Comparison of ENCODE assay signal across 16 mouse cellular contexts in the genomic region with DNA sequence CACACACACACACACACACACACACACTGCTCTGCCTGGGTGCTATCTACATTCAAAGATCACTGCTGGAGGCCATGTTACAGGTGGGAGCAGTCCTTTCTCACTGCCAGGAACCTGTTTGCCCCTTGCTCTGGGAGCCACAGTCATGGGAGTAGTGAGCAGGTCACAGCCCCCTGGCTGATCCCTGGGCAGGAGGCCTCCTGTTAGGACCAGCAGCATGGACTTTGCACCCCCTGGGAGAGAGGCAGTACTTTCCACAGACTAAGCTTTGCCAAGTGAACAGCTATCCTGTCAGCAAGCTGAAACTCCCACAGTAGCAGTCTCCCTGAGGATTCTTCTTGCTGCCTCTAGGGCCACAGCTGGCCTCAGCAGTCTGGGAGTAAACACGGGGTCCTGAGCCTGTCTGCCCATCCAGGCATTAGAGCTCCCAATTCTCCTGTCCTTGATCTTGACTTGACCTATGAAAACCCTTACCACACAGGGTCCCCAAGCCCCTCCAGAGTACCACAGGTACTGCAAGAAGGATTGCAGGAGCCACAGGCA. TPM values are rescaled to one million over a fixed set of nuclear protein-coding genes. Genes with fewer than 3 reads are reported as not detected.
DNase-seq lines count a peak whose midpoint lies in the region; ATAC-seq lines count a peak whose summit lies in the region.
"Had no signal": no experiment of that assay in that cellular context is flagged by ENCODE, and none has a peak within 500 bp of the region (broad histone marks: within the 10 kb centered on the region; RNA-seq: fewer than 3 reads in every experiment).

No protein-coding gene starts in this region.

- H3K9me3 ChIP-seq in intestine, embryonic 14.5 days (ENCODE audit: control insufficient read depth, low read length): no peaks in the 10 kb centered on the region
- H3K9me3 ChIP-seq in liver, embryonic 15.5 days (replicated peaks): no peaks in the 10 kb centered on the region
- H3K9me3 ChIP-seq in forebrain, embryonic 16.5 days (ENCODE audit: control insufficient read depth, low read length): no peaks in the 10 kb centered on the region

- no peak overlapping the region for H3K4me2 ChIP-seq in intestine, embryonic 14.5 days (ENCODE audit: low read length)
- H3K4me2 ChIP-seq in liver, embryonic 15.5 days: no peak overlapping the region
- no peak overlapping the region for H3K4me2 ChIP-seq in forebrain, embryonic 16.5 days (ENCODE audit: low read length)

- no peak for DNase-seq in intestine, embryonic 14.5 days (ENCODE audit: low spot score)
- DNase-seq in kidney, postnatal 10 days: peak; percentile 81
- DNase-seq in layer of hippocampus, adult 8-10 months (ENCODE audit: low spot score in 2 of 2): no peak
- no peak for DNase-seq in cerebellum, adult 8-10 months
- DNase-seq: cerebellum, postnatal 36 days; lung, adult 18-20 months; right cerebral cortex, postnatal 14 days had no signal

- ATAC-seq in intestine, embryonic 14.5 days (replicated peaks; ENCODE audit: low FRiP score, low TSS enrichment, low read depth): peak; percentile 62
- peak; percentile 57; the same call in 1 of the 2 replicates for ATAC-seq in liver, embryonic 15.5 days (ENCODE audit: insufficient read depth)
- ATAC-seq in forebrain, embryonic 16.5 days: no peak
- ATAC-seq: inflammation-experienced regulatory T-cells, adult 6 months had no signal

- no peaks in the 10 kb centered on the region for H3K36me3 ChIP-seq in intestine, embryonic 14.5 days (ENCODE audit: control insufficient read depth, insufficient read depth, low read length)
- no peaks in the 10 kb centered on the region; the same call in 1 of the 2 replicates for H3K36me3 ChIP-seq in liver, embryonic 15.5 days (replicated peaks)
- H3K36me3 ChIP-seq in forebrain, embryonic 16.5 days (ENCODE audit: control insufficient read depth, insufficient read depth): no peaks in the 10 kb centered on the region

- peak overlapping the region; percentile 75 for H3K27ac ChIP-seq in brown adipose tissue, adult 24 weeks (replicated peaks; ENCODE audit: low read depth, low read length)
- no peak overlapping the region for H3K27ac ChIP-seq in intestine, embryonic 14.5 days (ENCODE audit: low read depth)
- peak overlapping the region; percentile 71 for H3K27ac ChIP-seq in liver, embryonic 15.5 days (replicated peaks)
- no peak overlapping the region for H3K27ac ChIP-seq in forebrain, embryonic 16.5 days (ENCODE audit: low read length)

- H3K4me3 ChIP-seq in brown adipose tissue, adult 24 weeks (ENCODE audit: insufficient read depth, low read depth, low read length): no peak overlapping the region
- H3K4me3 ChIP-seq in intestine, embryonic 14.5 days (ENCODE audit: low read depth, low read length): no peak overlapping the region
- no peak overlapping the region for H3K4me3 ChIP-seq in liver, embryonic 15.5 days (replicated peaks)
- no peak overlapping the region for H3K4me3 ChIP-seq in forebrain, embryonic 16.5 days (replicated peaks; ENCODE audit: low read length)

- H3K27me3 ChIP-seq in intestine, embryonic 14.5 days (replicated peaks; ENCODE audit: control insufficient read depth, insufficient read depth, low read length): no peaks in the 10 kb centered on the region
- H3K27me3 ChIP-seq in liver, embryonic 15.5 days: no peaks in the 10 kb centered on the region
- no peaks in the 10 kb centered on the region for H3K27me3 ChIP-seq in forebrain, embryonic 16.5 days (replicated peaks; ENCODE audit: control insufficient read depth, insufficient read depth, low read length)

- WGBS in intestine, embryonic 14.5 days: 48% methylated on average over 1 of the region's 1 CpGs
- 39% methylated on average over 1 of the region's 1 CpGs for WGBS in liver, embryonic 15.5 days (ENCODE audit: insufficient replicate concordance)
- 60% methylated on average over 1 of the region's 1 CpGs for WGBS in forebrain, embryonic 16.5 days

- H3K4me1 ChIP-seq in brown adipose tissue, adult 24 weeks (ENCODE audit: control insufficient read depth, insufficient read depth, insufficient read length, low read length): peaks cover 13% of the 10 kb centered on the region
- no peaks in the 10 kb centered on the region for H3K4me1 ChIP-seq in intestine, embryonic 14.5 days (replicated peaks; ENCODE audit: control insufficient read depth, insufficient read depth, low read length)
- peaks cover 36% of the 10 kb centered on the region for H3K4me1 ChIP-seq in liver, embryonic 15.5 days (replicated peaks)
- H3K4me1 ChIP-seq in forebrain, embryonic 16.5 days (replicated peaks; ENCODE audit: control insufficient read depth, insufficient read depth, low read length): no peaks in the 10 kb centered on the region

- H3K9ac ChIP-seq in intestine, embryonic 14.5 days (ENCODE audit: low read length): no peak overlapping the region
- H3K9ac ChIP-seq in liver, embryonic 15.5 days: no peak overlapping the region
- no peak overlapping the region for H3K9ac ChIP-seq in forebrain, embryonic 16.5 days (replicated peaks; ENCODE audit: low read depth, low read length)

RNA-seq across cellular contexts. Expression of a gene that starts 13.7 kb away (rescaled TPM):
- 0.59 and 1.3 TPM in 2 replicates for polyA plus RNA-seq in brown adipose tissue, adult 24 weeks (2012; ENCODE audit: insufficient read depth, insufficient read length, missing spikeins)
- 40.1 and 48.6 TPM in 2 replicates for polyA plus RNA-seq in intestine, embryonic 14.5 days (2014; fragmentation: Nextera tagmentation; extraction: Ambion mirVana)
- 30.7 and 30.9 TPM in 2 replicates for polyA plus RNA-seq in liver, embryonic 15.5 days (2015; fragmentation: Nextera tagmentation; extraction: Ambion mirVana)
- not detected for total RNA-seq in layer of hippocampus, adult 8-10 months (2022)
- 1.3 and 2.0 TPM in 2 replicates for polyA plus RNA-seq in forebrain, embryonic 16.5 days (2015; fragmentation: Nextera tagmentation; extraction: Ambion mirVana)
- total RNA-seq: CH12.LX; heart, postnatal 25 days; left cerebral cortex, adult 8-10 months; monocyte, adult 5-6 weeks had no signal
- polyA plus RNA-seq: inflammation-experienced regulatory T-cells, adult 6 months had no signal

RNA-seq across cellular contexts. Expression of a gene that starts 42.2 kb away (rescaled TPM):
- 1,082 and 1,581 TPM in 2 replicates for polyA plus RNA-seq in brown adipose tissue, adult 24 weeks (2012; ENCODE audit: insufficient read depth, insufficient read length, missing spikeins)
- polyA plus RNA-seq in intestine, embryonic 14.5 days (2014; fragmentation: Nextera tagmentation; extraction: Ambion mirVana): 40.8 and 44.2 TPM in 2 replicates
- polyA plus RNA-seq in liver, embryonic 15.5 days (2015; fragmentation: Nextera tagmentation; extraction: Ambion mirVana): 137 and 174 TPM in 2 replicates
- 10 to 100 TPM; 80.9 to 89.3 (median 85.5) TPM for total RNA-seq in layer of hippocampus, adult 8-10 months (2022)
- polyA plus RNA-seq in forebrain, embryonic 16.5 days (2015; fragmentation: Nextera tagmentation; extraction: Ambion mirVana): 16.1 and 18.5 TPM in 2 replicates

RNA-seq across cellular contexts. Expression of a gene that starts 42.5 kb away (rescaled TPM):
- polyA plus RNA-seq in brown adipose tissue, adult 24 weeks (2012; ENCODE audit: insufficient read depth, insufficient read length, missing spikeins): 9.4 and 18.8 TPM in 2 replicates
- polyA plus RNA-seq in intestine, embryonic 14.5 days (2014; fragmentation: Nextera tagmentation; extraction: Ambion mirVana): 6.1 and 6.2 TPM in 2 replicates
- 0.12 and 0.18 TPM in 2 replicates for polyA plus RNA-seq in liver, embryonic 15.5 days (2015; fragmentation: Nextera tagmentation; extraction: Ambion mirVana)
- 100 to 1,000 TPM; 101 to 108 (median 106) TPM for total RNA-seq in layer of hippocampus, adult 8-10 months (2022)
- 69.3 and 90.0 TPM in 2 replicates for polyA plus RNA-seq in forebrain, embryonic 16.5 days (2015; fragmentation: Nextera tagmentation; extraction: Ambion mirVana)
- total RNA-seq: megakaryocyte progenitor cell, adult 5-6 weeks; monocyte, adult 5-6 weeks had no signal

Comparison
In these comparisons a context has a peak if more than half of its experiments do, and no peak if none do; other contexts are left out.
1. H3K27ac ChIP-seq: peak in brown adipose tissue, adult 24 weeks (single experiment) and liver, embryonic 15.5 days (single experiment); none in intestine, embryonic 14.5 days (single experiment) and forebrain, embryonic 16.5 days (single experiment).
2. RNA of a gene that starts 13.7 kb away (polyA plus RNA-seq): 40.1 to 48.6 TPM in intestine, embryonic 14.5 days and 30.7 to 30.9 TPM in liver, embryonic 15.5 days; 1.3 to 2.0 TPM in forebrain, embryonic 16.5 days and 0.59 to 1.3 TPM in brown adipose tissue, adult 24 weeks; every median in the first group is over 10 times any median in the second.